Mouse (Mus musculus): ENCODE data around the gene Crtc2. TPM values are rescaled to one million over a fixed set of nuclear protein-coding genes. Genes with fewer than 3 reads are reported as not detected.

Crtc2 gene
- polyA plus RNA-seq, 1 experiment from 2014 or later: 20.1 TPM

GRCm38 (mm10) chr3:90265034-90265931 lies 11.3 kb downstream of the Crtc2 start, which contains the start of gene Dennd4b:
TSS of gene Dennd4b (plus strand) at chr3:90265185.
- Histone ChIP-seq H3K27me3 (replicated peaks; ENCODE audit: control insufficient read depth, insufficient read depth, low read length) (no peaks in the 10 kb centered on the region), H3K4me3 (ENCODE audit: low read length) (peak within 1 kb of the TSS; percentile 83), H3K27ac (ENCODE audit: low read length) (peak within 1 kb of the TSS; percentile 98), H3K36me3 (ENCODE audit: control insufficient read depth, insufficient read depth, low read length) (peaks cover 18% of the 10 kb centered on the region), H3K9ac (ENCODE audit: low read depth, low read length) (peak within 1 kb of the TSS; percentile 89), H3K4me2 (ENCODE audit: low read depth, low read length) (peak within 1 kb of the TSS; percentile 85), H3K4me1 (ENCODE audit: control insufficient read depth, insufficient read depth, low read length) (peaks cover 8% of the 10 kb centered on the region), H3K9me3 (ENCODE audit: control insufficient read depth, low read length) (no peaks in the 10 kb centered on the region)
- WGBS: under 1% methylated on average over 76 of the region's 87 CpGs
- peak; percentile 97 for ATAC-seq

GRCm38 (mm10) chr3:90265932-90266741 lies 12.2 kb downstream of the Crtc2 start:
- ATAC-seq: no peak
- no peaks in the 10 kb centered on the region for H3K9me3 ChIP-seq (ENCODE audit: control insufficient read depth, low read length)
- H3K27ac ChIP-seq (ENCODE audit: low read length): peak overlapping the region; percentile 98
- H3K4me2 ChIP-seq (ENCODE audit: low read depth, low read length): peak overlapping the region; percentile 85
- peaks cover 8% of the 10 kb centered on the region for H3K4me1 ChIP-seq (ENCODE audit: control insufficient read depth, insufficient read depth, low read length)
- peaks cover 11% of the 10 kb centered on the region; the same call in 1 of the 2 replicates for H3K36me3 ChIP-seq (ENCODE audit: control insufficient read depth, insufficient read depth, low read length)
- H3K27me3 ChIP-seq (replicated peaks; ENCODE audit: control insufficient read depth, insufficient read depth, low read length): no peaks in the 10 kb centered on the region
- peak overlapping the region; percentile 83 for H3K4me3 ChIP-seq (ENCODE audit: low read length)
- peak overlapping the region; percentile 89 for H3K9ac ChIP-seq (ENCODE audit: low read depth, low read length)
- 25% methylated on average over 16 of the region's 16 CpGs for WGBS

DNA sequence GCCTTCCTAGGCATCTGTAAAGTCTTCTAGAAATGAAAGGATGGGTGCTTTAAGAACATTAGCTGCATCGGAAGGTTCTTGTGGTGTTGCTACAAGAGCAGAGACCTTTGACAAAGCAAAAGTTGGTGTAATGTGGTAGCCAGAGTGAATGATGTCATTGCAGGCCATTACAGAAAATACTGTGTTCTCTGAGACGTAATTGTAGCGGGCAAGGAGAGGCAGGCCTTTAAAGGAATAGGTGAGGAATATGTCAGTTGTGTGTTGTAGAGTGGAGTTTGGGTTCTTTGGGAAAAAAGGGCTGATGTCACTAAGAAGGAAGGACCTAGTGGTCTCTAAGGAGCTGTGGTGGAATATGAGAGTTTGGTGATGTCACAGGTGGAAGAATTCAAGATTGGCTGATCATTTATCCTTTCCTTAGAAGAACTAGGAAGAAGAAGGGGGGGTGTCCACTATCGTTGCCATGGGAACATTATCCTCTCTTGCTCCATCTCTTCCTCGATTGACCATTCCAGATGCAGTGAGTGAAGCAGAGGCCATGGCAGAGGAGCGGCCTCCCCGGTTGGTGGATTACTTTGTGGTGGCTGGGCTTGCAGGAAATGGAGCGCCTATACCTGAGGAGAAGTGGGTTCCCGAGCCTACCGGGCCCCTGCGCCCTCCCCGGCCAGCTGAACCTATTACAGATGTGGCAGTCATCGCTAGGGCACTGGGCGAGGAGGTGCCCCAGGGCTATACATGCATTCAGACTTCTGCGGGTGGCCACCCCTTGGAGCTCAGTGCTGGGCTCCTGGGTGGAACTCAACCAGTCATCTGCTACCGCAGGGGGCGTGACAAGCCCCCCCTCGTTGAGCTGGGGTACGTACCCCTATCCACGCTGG lies 13.2 kb downstream of the Crtc2 start:
- peaks cover 8% of the 10 kb centered on the region for H3K4me1 ChIP-seq (ENCODE audit: control insufficient read depth, insufficient read depth, low read length)
- H3K9ac ChIP-seq (ENCODE audit: low read depth, low read length): no peak overlapping the region; the same call in 1 of the 2 replicates
- 91% methylated on average over 20 of the region's 20 CpGs for WGBS
- no peak overlapping the region for H3K4me3 ChIP-seq (ENCODE audit: low read length)
- no peak overlapping the region for H3K4me2 ChIP-seq (ENCODE audit: low read depth, low read length)
- no peaks in the 10 kb centered on the region for H3K9me3 ChIP-seq (ENCODE audit: control insufficient read depth, low read length)
- no peak for ATAC-seq
- no peak overlapping the region for H3K27ac ChIP-seq (ENCODE audit: low read length)
- no peaks in the 10 kb centered on the region for H3K27me3 ChIP-seq (replicated peaks; ENCODE audit: control insufficient read depth, insufficient read depth, low read length)
- H3K36me3 ChIP-seq (ENCODE audit: control insufficient read depth, insufficient read depth, low read length): peaks cover 11% of the 10 kb centered on the region; the same call in 1 of the 2 replicates

DNA sequence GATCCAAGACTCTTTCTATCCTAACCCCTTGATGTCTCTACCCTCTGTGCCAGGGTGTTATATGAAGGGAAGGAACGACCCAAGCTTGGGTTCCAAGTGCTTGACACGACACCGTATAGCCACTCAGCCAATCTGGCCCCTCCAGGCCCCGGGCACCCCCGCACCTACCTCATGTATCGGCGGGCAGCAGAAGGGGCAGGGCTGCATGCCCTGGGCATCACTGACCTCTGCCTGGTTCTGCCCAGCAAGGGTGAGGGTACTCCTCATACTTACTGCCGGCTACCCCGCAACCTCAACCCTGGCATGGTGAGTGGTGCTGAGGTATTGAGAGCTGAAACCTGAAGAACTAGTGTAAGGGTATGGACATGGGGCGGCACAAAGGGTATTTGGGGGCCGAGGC lies 14.2 kb downstream of the Crtc2 start:
- no peak overlapping the region for H3K4me2 ChIP-seq (ENCODE audit: low read depth, low read length)
- peaks cover 8% of the 10 kb centered on the region for H3K4me1 ChIP-seq (ENCODE audit: control insufficient read depth, insufficient read depth, low read length)
- no peaks in the 10 kb centered on the region for H3K9me3 ChIP-seq (ENCODE audit: control insufficient read depth, low read length)
- no peak overlapping the region for H3K9ac ChIP-seq (ENCODE audit: low read depth, low read length)
- H3K27me3 ChIP-seq (replicated peaks; ENCODE audit: control insufficient read depth, insufficient read depth, low read length): no peaks in the 10 kb centered on the region
- H3K27ac ChIP-seq (ENCODE audit: low read length): no peak overlapping the region
- WGBS: 95% methylated on average over 11 of the region's 11 CpGs
- 0 out of 2 replicates have a peak, but pooled peaks cover 6% of the 10 kb centered on the region for H3K36me3 ChIP-seq (ENCODE audit: control insufficient read depth, insufficient read depth, low read length)
- ATAC-seq: no peak
- H3K4me3 ChIP-seq (ENCODE audit: low read length): no peak overlapping the region

DNA sequence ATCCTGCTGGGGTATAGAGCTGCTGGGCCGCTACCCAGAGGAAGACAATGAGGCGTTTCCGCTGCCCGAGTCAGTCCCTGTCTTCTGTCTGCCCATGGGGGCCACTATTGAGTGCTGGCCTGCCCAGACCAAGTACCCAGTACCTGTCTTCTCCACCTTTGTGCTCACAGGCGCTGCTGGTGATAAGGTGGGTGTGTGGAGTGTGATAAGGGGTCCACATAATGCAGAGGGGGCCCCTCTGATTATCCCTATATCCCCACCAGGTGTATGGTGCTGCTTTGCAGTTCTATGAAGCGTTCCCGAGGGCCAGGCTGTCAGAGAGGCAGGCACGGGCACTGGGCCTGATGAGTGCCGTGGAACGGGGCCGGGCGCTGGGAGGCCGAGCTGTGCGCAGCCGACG lies 15.0 kb downstream of the Crtc2 start:
- WGBS: 90% methylated on average over 16 of the region's 16 CpGs
- H3K27me3 ChIP-seq (replicated peaks; ENCODE audit: control insufficient read depth, insufficient read depth, low read length): no peaks in the 10 kb centered on the region
- H3K9me3 ChIP-seq (ENCODE audit: control insufficient read depth, low read length): no peaks in the 10 kb centered on the region
- H3K9ac ChIP-seq (ENCODE audit: low read depth, low read length): no peak overlapping the region
- H3K4me1 ChIP-seq (ENCODE audit: control insufficient read depth, insufficient read depth, low read length): peaks cover 8% of the 10 kb centered on the region
- H3K4me3 ChIP-seq (ENCODE audit: low read length): no peak overlapping the region
- no peak overlapping the region for H3K4me2 ChIP-seq (ENCODE audit: low read depth, low read length)
- ATAC-seq: no peak
- no peak overlapping the region for H3K27ac ChIP-seq (ENCODE audit: low read length)
- no peaks in the 10 kb centered on the region for H3K36me3 ChIP-seq (ENCODE audit: control insufficient read depth, insufficient read depth, low read length)

DNA sequence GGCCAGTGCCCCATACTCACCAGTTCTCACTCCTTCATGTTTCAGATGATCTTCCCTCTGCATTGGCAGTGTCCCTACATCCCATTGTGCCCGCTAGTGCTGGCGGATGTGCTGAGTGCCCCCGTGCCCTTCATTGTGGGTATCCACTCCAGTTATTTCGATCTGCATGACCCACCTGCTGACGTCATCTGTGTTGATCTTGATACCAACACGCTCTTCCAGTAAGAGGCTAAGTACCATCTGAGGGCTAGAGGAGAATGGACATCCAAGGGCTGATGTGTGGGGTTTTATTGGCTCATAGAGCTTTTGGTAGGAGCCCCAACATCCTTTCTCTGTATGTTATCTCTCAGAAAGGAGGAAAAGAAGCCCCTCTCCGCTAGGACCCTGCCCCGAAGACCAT lies 16.8 kb downstream of the Crtc2 start:
- no peak for ATAC-seq
- H3K4me2 ChIP-seq (ENCODE audit: low read depth, low read length): no peak overlapping the region

GRCm38 (mm10) chr3:90272170-90272569 lies 18.2 kb downstream of the Crtc2 start:
- Histone ChIP-seq H3K36me3 (ENCODE audit: control insufficient read depth, insufficient read depth, low read length) (peaks cover 3% of the 10 kb centered on the region; the same call in 1 of the 2 replicates), H3K4me2 (ENCODE audit: low read depth, low read length) (no peak overlapping the region)
- WGBS: 69% methylated on average over 9 of the region's 9 CpGs

More for the DNA sequence above, 16.8 kb downstream of the Crtc2 start:
- WGBS: 93% methylated on average over 8 of the region's 8 CpGs
- no peak overlapping the region for H3K4me3 ChIP-seq (ENCODE audit: low read length)
- no peaks in the 10 kb centered on the region for H3K36me3 ChIP-seq (ENCODE audit: control insufficient read depth, insufficient read depth, low read length)
- H3K9ac ChIP-seq (ENCODE audit: low read depth, low read length): no peak overlapping the region
- no peaks in the 10 kb centered on the region for H3K27me3 ChIP-seq (replicated peaks; ENCODE audit: control insufficient read depth, insufficient read depth, low read length)
- no peak overlapping the region for H3K27ac ChIP-seq (ENCODE audit: low read length)
- peaks cover 8% of the 10 kb centered on the region for H3K4me1 ChIP-seq (ENCODE audit: control insufficient read depth, insufficient read depth, low read length)
- H3K9me3 ChIP-seq (ENCODE audit: control insufficient read depth, low read length): no peaks in the 10 kb centered on the region

DNA sequence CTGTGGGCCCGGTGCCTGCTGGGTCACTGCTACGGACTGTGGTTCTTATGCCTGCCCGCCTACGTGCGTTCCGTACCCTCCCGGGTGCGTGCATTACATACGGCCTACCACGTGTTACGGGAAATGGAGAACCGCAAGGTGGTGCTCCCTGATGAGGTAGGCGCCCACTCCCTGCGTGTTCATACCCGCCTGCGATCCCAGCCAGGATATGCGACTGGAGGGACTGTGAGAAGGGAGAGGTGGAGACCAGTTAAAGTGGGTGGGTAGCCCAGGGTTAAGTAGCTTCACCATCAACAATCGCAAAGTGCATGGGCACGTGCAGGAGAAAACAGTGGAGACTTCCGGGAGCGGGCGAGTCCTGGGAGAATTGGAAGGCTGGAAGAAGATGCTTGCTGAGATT lies 19.9 kb downstream of the Crtc2 start:
- Histone ChIP-seq H3K9me3 (ENCODE audit: control insufficient read depth, low read length) (no peaks in the 10 kb centered on the region), H3K27me3 (replicated peaks; ENCODE audit: control insufficient read depth, insufficient read depth, low read length) (no peaks in the 10 kb centered on the region), H3K27ac (ENCODE audit: low read length) (no peak overlapping the region), H3K4me3 (ENCODE audit: low read length) (no peak overlapping the region), H3K9ac (ENCODE audit: low read depth, low read length) (no peak overlapping the region), H3K4me1 (ENCODE audit: control insufficient read depth, insufficient read depth, low read length) (0 out of 2 replicates have a peak, but pooled peaks cover 2% of the 10 kb centered on the region), H3K4me2 (ENCODE audit: low read depth, low read length) (no peak overlapping the region), H3K36me3 (ENCODE audit: control insufficient read depth, insufficient read depth, low read length) (peaks cover 6% of the 10 kb centered on the region; the same call in 1 of the 2 replicates)
- ATAC-seq: no peak
- WGBS: 95% methylated on average over 22 of the region's 22 CpGs

More at GRCm38 (mm10) chr3:90272170-90272569, 18.2 kb downstream of the Crtc2 start:
- ATAC-seq: no peak
- no peaks in the 10 kb centered on the region for H3K9me3 ChIP-seq (ENCODE audit: control insufficient read depth, low read length)
- no peak overlapping the region for H3K4me3 ChIP-seq (ENCODE audit: low read length)
- no peak overlapping the region for H3K27ac ChIP-seq (ENCODE audit: low read length)
- H3K27me3 ChIP-seq (replicated peaks; ENCODE audit: control insufficient read depth, insufficient read depth, low read length): no peaks in the 10 kb centered on the region
- H3K4me1 ChIP-seq (ENCODE audit: control insufficient read depth, insufficient read depth, low read length): 0 out of 2 replicates have a peak, but pooled peaks cover 3% of the 10 kb centered on the region
- no peak overlapping the region for H3K9ac ChIP-seq (ENCODE audit: low read depth, low read length)

Measured in intestine, embryonic 16.5 days (tissue).